ENCODE assay signal across 12 mouse cellular contexts in the genomic region with DNA sequence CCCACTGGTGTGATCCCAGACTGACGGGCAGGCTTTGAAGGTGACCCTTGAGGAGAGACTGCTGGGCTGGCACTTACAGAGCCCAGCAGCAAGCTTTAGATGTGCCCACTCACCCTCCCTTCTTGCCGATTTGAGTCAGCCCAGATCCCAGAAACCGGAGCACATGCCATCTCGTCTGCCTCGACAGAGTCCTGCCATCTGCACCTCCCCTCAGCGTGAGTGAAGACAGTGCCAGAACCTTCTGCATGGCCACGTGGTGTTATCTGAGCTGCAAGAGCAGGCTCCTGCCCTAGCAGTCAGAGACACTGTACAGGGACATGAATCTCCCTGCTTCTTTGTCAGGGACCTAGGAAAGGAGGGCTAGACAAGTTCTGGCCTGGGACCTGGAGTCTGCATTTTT.
DNase-seq lines count a peak whose midpoint lies in the region; ATAC-seq lines count a peak whose summit lies in the region.
"Had no signal": no experiment of that assay in that cellular context is flagged by ENCODE, and none has a peak within 500 bp of the region (broad histone marks: within the 10 kb centered on the region; RNA-seq: fewer than 3 reads in every experiment).

No protein-coding gene starts in this region.

- H3K4me1 ChIP-seq in hindbrain, embryonic 16.5 days (ENCODE audit: control insufficient read depth, insufficient read depth, low read depth, low read length) = peaks cover 4% of the 10 kb centered on the region; the same call in 1 of the 2 replicates
- H3K4me1 ChIP-seq in hindbrain, embryonic 11.5 days (replicated peaks; ENCODE audit: control insufficient read depth, insufficient read depth, low read length) = no peaks in the 10 kb centered on the region
- peaks cover 5% of the 10 kb centered on the region for H3K4me1 ChIP-seq in midbrain, embryonic 13.5 days (replicated peaks)

- no peak overlapping the region for H3K4me3 ChIP-seq in hindbrain, embryonic 16.5 days (ENCODE audit: low read length)
- H3K4me3 ChIP-seq in hindbrain, embryonic 11.5 days (ENCODE audit: low read depth, low read length) = no peak overlapping the region
- no peak overlapping the region for H3K4me3 ChIP-seq in midbrain, embryonic 13.5 days (replicated peaks)
- H3K4me3 ChIP-seq: neural tube, embryonic 13.5 days had no signal

- H3K9me3 ChIP-seq in hindbrain, embryonic 16.5 days (ENCODE audit: control insufficient read depth, low read length) = no peaks in the 10 kb centered on the region
- H3K9me3 ChIP-seq in hindbrain, embryonic 11.5 days (ENCODE audit: control insufficient read depth, low read length) = no peaks in the 10 kb centered on the region
- no peaks in the 10 kb centered on the region for H3K9me3 ChIP-seq in midbrain, embryonic 13.5 days
- H3K9me3 ChIP-seq: neural tube, embryonic 13.5 days had no signal

- H3K27me3 ChIP-seq in hindbrain, embryonic 16.5 days (replicated peaks; ENCODE audit: control insufficient read depth, insufficient read depth, low read length) = no peaks in the 10 kb centered on the region
- no peaks in the 10 kb centered on the region for H3K27me3 ChIP-seq in hindbrain, embryonic 11.5 days (ENCODE audit: control insufficient read depth, insufficient read depth, low read length)
- H3K27me3 ChIP-seq in midbrain, embryonic 13.5 days = no peaks in the 10 kb centered on the region
- H3K27me3 ChIP-seq: neural tube, embryonic 13.5 days had no signal

- no peak overlapping the region for H3K4me2 ChIP-seq in hindbrain, embryonic 16.5 days (ENCODE audit: low read length)
- no peak overlapping the region for H3K4me2 ChIP-seq in hindbrain, embryonic 11.5 days (replicated peaks; ENCODE audit: low read depth, low read length)
- no peak overlapping the region for H3K4me2 ChIP-seq in midbrain, embryonic 13.5 days (replicated peaks)
- H3K4me2 ChIP-seq: neural tube, embryonic 13.5 days had no signal

- no peak overlapping the region for H3K9ac ChIP-seq in hindbrain, embryonic 16.5 days (ENCODE audit: low read depth, low read length)
- no peak overlapping the region for H3K9ac ChIP-seq in hindbrain, embryonic 11.5 days (ENCODE audit: low read depth, low read length)
- H3K9ac ChIP-seq in midbrain, embryonic 13.5 days (replicated peaks) = no peak overlapping the region
- H3K9ac ChIP-seq: neural tube, embryonic 13.5 days had no signal

- 59% methylated on average over 7 of the region's 7 CpGs for WGBS in hindbrain, embryonic 16.5 days
- WGBS in hindbrain, embryonic 11.5 days = 78% methylated on average over 7 of the region's 7 CpGs
- WGBS in midbrain, embryonic 13.5 days = 77% methylated on average over 7 of the region's 7 CpGs

- H3K36me3 ChIP-seq in hindbrain, embryonic 16.5 days (ENCODE audit: control insufficient read depth, insufficient read depth, low read length) = no peaks in the 10 kb centered on the region
- H3K36me3 ChIP-seq in hindbrain, embryonic 11.5 days (ENCODE audit: control insufficient read depth, insufficient read depth, low read length) = no peaks in the 10 kb centered on the region
- no peaks in the 10 kb centered on the region for H3K36me3 ChIP-seq in midbrain, embryonic 13.5 days
- H3K36me3 ChIP-seq: G1E; neural tube, embryonic 13.5 days had no signal

- no peak overlapping the region for H3K27ac ChIP-seq in hindbrain, embryonic 16.5 days (ENCODE audit: low read depth, low read length)
- H3K27ac ChIP-seq in hindbrain, embryonic 11.5 days (ENCODE audit: low read depth, low read length) = no peak overlapping the region
- H3K27ac ChIP-seq in midbrain, embryonic 13.5 days = no peak overlapping the region
- H3K27ac ChIP-seq: neural tube, embryonic 13.5 days had no signal

- DNase-seq in hindbrain, embryonic 11.5 days (ENCODE audit: low spot score) = no peak
- peak; percentile 71 to 89 for DNase-seq in layer of hippocampus, postnatal 14 days (ENCODE audit: low spot score in 2 of 2)
- peak; percentile 15 for DNase-seq in skeletal muscle tissue, adult 2 months (ENCODE audit: low read depth, low spot score)
- no peak for DNase-seq in urinary bladder, adult 18-20 months (ENCODE audit: low spot score in 2 of 2)
- DNase-seq: kidney, postnatal 25 days had no signal

- ATAC-seq in hindbrain, embryonic 16.5 days = peak; percentile 68; the same call in 1 of the 2 replicates
- no peak for ATAC-seq in hindbrain, embryonic 11.5 days (ENCODE audit: low FRiP score)
- ATAC-seq in frontal cortex, adult (ENCODE audit: low TSS enrichment) = peak; percentile 96
- ATAC-seq in inflammation-experienced regulatory T-cells, adult 6 months = no peak
- ATAC-seq in midbrain, embryonic 13.5 days = no peak
- ATAC-seq: lung, postnatal 0 days had no signal

Comparison
In these comparisons a context has a peak if more than half of its experiments do, and no peak if none do; other contexts are left out.
1. ATAC-seq: peak in hindbrain, embryonic 16.5 days (single experiment) and frontal cortex, adult (single experiment); none in hindbrain, embryonic 11.5 days (single experiment), inflammation-experienced regulatory T-cells, adult 6 months (single experiment) and midbrain, embryonic 13.5 days (single experiment).
2. DNase-seq: peak in layer of hippocampus, postnatal 14 days (2 of 2) and skeletal muscle tissue, adult 2 months (single experiment); none in hindbrain, embryonic 11.5 days (single experiment) and urinary bladder, adult 18-20 months (0 of 2).